Mouse (Mus musculus) spleen, adult 2 months (tissue): ENCODE data around the gene Lgmn. TPM values are rescaled to one million over a fixed set of nuclear protein-coding genes. Genes with fewer than 3 reads are reported as not detected.

Experiments
- DNase-seq, 2 experiments: peaks; one replicate each; pipeline versions ENCODE4 v3.0.0 to v3.0.0-alpha.2; 2012 to 2021; ENCODE audit warnings: low spot score in 2 of 2, low read depth in 1 of 2
- H3K27ac ChIP-seq: fragments of 200-500 bp; 2 replicates; pipeline ENCODE4 v1.5.1; 2012; ENCODE audit warnings: low read length, inconsistent platforms; ENCODE audit not compliant: insufficient read depth
- H3K27me3 ChIP-seq: fragments of 200-500 bp; 2 replicates; pipeline ENCODE4 v1.6.1; 2012; ENCODE audit warnings: mild to moderate bottlenecking, moderate library complexity, low read length, inconsistent platforms; ENCODE audit not compliant: control insufficient read depth, insufficient read depth
- H3K36me3 ChIP-seq: fragments of 200-500 bp; 2 replicates; pipeline ENCODE4 v1.6.1; 2012; ENCODE audit warnings: mild to moderate bottlenecking, low read length, inconsistent platforms; ENCODE audit not compliant: control insufficient read depth, insufficient read depth
- H3K4me1 ChIP-seq: fragments of 200-500 bp; 2 replicates; pipeline ENCODE4 v1.6.1; 2011; ENCODE audit warnings: inconsistent platforms; ENCODE audit not compliant: control insufficient read depth, insufficient read depth, insufficient read length
- H3K4me3 ChIP-seq: fragments of 200-500 bp; 2 replicates; pipeline ENCODE4 v1.5.1; 2011; ENCODE audit warnings: mild to moderate bottlenecking, inconsistent platforms; ENCODE audit not compliant: insufficient read depth, insufficient read length; ENCODE audit errors: extremely low read depth
- CTCF ChIP-seq: fragments of 200-500 bp; IDR thresholded peaks from 2 replicates; pipeline ENCODE4 v1.5.1; 2011; ENCODE audit warnings: mild to moderate bottlenecking, inconsistent platforms; ENCODE audit not compliant: insufficient read depth, insufficient read length, insufficient replicate concordance; ENCODE audit errors: extremely low read depth
- POLR2A ChIP-seq: fragments of 200-500 bp; IDR thresholded peaks from 2 replicates; pipeline ENCODE4 v1.6.1; 2011; ENCODE audit warnings: low read depth, low read length, inconsistent platforms
- WGBS: fragments of 180-500 bp; shearing (Covaris S2); methylation state at CpG from one replicate; pipeline ENCODE4 v1.1.7; 2018; 5-methylcytosine and 5-hydroxymethylcytosine counted together
- polyA plus RNA-seq: library from polyadenylated mRNA; depleted of rRNA; stranded (reverse); fragments of >200 nt; gene quantifications from 2 replicates; pipeline ENCODE4 v1.2.3, GENCODE M21; 2012

Lgmn gene
- polyA plus RNA-seq, 1 experiment, result 111 TPM

DNA sequence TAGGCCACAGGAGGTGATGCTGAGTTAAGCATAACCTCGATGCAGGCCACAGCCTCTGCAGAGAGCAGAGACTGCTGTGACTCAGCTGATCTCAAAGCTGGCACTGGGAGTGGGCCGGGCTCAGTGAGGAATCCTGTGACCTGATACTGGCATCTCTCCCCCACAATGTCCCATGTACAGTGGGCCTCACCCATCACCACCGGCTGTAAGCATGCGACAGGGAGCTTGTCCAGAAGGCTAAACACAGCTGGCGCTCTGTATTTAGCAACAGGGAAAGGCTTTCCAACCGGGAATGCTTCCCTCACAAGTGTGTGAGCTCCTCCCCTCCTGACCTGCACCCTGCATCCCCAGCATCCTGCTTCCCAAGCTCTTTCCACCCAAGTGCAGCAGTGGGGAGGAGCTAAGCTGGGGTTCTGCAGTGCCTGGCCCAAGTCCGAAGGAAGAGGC, 23.2 kb downstream of the Lgmn start:
- TF ChIP-seq CTCF (no peak), POLR2A (no peak)
- no peaks in the 10 kb centered on the region for H3K4me1 ChIP-seq
- no peak overlapping the region for H3K27ac ChIP-seq
- 78% methylated on average over 7 of the region's 7 CpGs for WGBS
- no peak overlapping the region for H3K4me3 ChIP-seq
- H3K36me3 ChIP-seq, result peaks cover 9% of the 10 kb centered on the region
- DNase-seq, result no peak
- H3K27me3 ChIP-seq, result no peaks in the 10 kb centered on the region

DNA sequence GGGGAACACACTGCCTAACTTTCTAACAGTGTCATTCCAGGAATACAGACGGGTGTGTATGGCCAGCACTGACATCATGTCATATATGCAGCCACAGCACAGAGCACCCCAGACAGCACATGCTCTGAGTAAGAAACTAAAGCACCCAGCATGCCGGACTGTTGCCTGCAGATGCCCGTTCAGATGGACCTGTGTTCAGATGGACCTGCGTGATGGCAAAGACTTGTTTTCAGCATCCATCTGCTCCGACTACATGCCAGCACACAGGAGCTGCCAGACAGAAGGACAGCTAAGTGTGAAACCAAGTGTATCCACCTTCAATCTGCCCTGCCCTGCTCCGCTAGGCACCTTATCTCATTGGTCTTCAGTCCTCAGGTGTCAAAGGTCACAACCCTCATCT, 24.9 kb downstream of the Lgmn start:
- Histone ChIP-seq H3K27ac (no peak overlapping the region), H3K4me3 (no peak overlapping the region), H3K36me3 (peaks cover 7% of the 10 kb centered on the region), H3K27me3 (no peaks in the 10 kb centered on the region), H3K4me1 (no peaks in the 10 kb centered on the region)
- WGBS, result 91% methylated on average over 6 of the region's 6 CpGs
- no peak for TF ChIP-seq CTCF
- TF ChIP-seq POLR2A, result no peak
- no peak for DNase-seq

DNA sequence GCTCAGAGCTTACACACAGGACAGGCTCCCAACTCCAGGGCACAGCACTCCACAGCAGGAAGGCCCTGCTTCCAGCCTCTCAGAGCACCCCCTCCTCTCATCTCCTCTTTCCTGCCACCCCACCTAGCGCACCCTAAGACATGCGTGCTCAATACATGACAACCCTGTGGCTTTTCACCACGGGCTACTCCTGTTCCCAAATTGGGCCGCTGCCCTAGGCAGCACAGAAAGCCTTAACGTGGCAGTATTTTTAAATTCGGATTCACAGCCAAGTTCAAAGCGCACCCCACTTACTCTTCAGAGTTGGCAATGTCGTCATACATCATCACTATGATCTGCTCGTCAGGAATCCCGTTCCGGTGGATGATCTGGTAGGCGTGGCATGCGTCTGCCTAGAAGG, 26.4 kb downstream of the Lgmn start:
- TF ChIP-seq POLR2A (no peak), CTCF (no peak)
- no peaks in the 10 kb centered on the region for H3K4me1 ChIP-seq
- peaks cover 7% of the 10 kb centered on the region for H3K36me3 ChIP-seq
- no peak for DNase-seq
- WGBS, result 96% methylated on average over 13 of the region's 13 CpGs
- no peak overlapping the region for H3K27ac ChIP-seq
- H3K27me3 ChIP-seq, result no peaks in the 10 kb centered on the region
- H3K4me3 ChIP-seq, result no peak overlapping the region

DNA sequence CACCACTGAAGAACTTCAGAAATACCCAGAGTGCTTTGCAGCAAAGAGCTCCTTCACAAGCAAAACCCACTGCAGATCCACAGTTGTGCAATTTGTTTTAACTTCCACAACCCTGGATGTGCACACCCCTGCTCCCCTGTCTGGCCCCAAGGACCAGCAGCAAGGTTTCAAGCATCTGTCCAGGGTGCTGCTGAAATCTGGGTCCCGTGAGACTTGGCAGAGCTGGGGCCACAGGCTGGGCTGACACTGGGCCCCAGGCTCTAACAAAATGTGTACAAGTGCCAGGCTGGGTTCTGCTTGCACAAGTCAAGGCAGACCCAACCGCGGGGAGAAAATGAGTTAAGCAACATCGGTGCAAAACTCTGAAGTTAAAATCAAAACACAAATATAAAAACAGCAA, 41.0 kb downstream of the Lgmn start:
- H3K4me3 ChIP-seq, result no peak overlapping the region
- DNase-seq, result no peak
- TF ChIP-seq POLR2A, result no peak
- TF ChIP-seq CTCF, result no peak
- H3K27me3 ChIP-seq, result no peaks in the 10 kb centered on the region
- no peaks in the 10 kb centered on the region for H3K4me1 ChIP-seq
- 92% methylated on average over 4 of the region's 4 CpGs for whole genome bisulfite sequencing
- H3K27ac ChIP-seq, result no peak overlapping the region
- peaks cover 43% of the 10 kb centered on the region for H3K36me3 ChIP-seq

DNA sequence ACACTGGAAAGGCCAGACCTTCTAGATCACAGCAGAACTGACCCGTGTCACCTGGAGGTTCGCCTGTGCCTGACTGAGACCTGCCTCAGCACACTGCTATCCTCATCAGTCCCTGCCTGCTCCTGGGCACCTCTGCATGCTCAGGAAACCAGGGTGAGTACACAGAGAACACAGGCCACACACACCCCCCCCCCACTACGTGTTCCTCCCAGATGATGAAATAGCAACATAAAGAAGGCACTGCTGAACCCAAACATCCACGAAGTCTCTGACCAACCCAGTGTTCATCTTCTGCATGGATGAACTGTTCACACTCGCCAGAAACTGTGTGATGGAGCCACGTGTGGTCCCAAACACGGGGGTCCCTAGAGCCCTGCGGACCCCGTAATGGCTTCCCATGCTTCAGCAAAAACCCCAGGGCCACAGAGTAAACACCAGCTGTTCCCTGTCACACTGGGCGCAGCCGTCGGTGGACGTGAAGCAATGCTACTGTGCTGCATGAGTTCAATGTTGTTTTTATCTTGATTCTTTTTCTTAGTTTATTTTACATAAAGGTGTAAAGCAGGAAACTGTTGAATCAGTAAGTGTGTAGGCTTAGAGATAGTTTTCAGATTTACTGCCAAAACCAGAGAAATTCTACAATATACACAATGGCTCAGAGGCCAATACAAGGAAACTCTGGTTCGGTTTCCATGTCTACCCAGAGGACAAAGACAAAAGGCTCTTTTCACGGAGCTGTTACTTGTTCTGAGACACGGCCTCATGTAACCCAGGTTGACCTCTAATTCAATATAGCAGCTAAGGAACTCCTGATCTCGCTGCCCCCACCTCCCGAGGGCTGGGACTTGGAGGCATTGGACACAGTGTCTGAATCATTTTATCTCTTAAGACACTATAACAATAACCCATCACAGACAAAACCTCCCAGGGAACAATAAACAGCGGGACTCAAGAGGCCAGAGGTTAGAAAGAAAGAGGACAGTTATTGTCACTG, 43.3 kb downstream of the Lgmn start:
- H3K36me3 ChIP-seq, result peaks cover 35% of the 10 kb centered on the region
- H3K27me3 ChIP-seq, result no peaks in the 10 kb centered on the region

DNA sequence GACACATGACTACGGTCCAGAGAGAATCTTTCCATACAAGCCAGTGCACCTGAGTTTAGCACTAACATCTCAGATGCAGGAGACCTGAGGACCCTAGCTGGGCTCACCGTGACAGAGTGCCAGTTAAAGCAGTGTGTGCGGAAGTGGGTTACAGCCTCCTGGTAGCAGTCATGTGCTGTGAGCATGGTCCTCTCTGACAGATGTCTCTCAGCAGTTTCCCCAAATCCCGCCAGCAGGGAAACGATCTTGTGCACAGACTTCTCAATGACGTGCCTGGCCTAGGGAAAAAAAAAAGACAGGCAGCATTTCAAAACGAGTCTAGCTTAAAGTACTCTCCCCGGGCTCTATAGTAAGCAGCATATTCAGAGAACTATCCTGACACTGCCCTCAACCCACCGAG, 44.1 kb downstream of the Lgmn start:
- Histone ChIP-seq H3K27ac (no peak overlapping the region), H3K4me1 (no peaks in the 10 kb centered on the region), H3K4me3 (no peak overlapping the region), H3K36me3 (peaks cover 35% of the 10 kb centered on the region), H3K27me3 (no peaks in the 10 kb centered on the region)
- 74% methylated on average over 9 of the region's 9 CpGs for WGBS
- no peak for TF ChIP-seq CTCF
- no peak for TF ChIP-seq POLR2A
- DNase-seq, result no peak

More for the DNA sequence above, 43.3 kb downstream of the Lgmn start:
- Histone ChIP-seq H3K4me3 (no peak overlapping the region), H3K4me1 (no peaks in the 10 kb centered on the region), H3K27ac (no peak overlapping the region)
- 82% methylated on average over 19 of the region's 19 CpGs for WGBS
- TF ChIP-seq POLR2A (no peak), CTCF (no peak)
- DNase-seq, result no peak

DNA sequence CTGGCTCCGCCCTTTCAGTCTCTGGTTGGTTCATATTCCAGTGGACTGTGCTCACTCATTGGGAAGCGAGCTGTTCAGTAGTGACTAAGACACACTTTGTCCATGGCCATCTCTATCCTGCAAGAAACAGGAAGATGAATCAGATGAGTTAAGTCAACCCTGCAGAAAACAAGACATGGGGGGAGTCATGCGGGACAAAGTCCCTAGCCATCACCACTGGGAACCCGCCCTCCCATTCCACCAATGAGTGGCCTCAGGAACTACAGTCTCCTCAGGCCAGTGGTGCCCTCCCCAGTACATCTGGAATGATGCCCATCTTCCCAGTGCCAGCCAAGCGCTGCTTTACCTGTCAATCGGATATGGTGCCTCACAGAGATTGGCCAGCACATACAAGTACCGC, 45.1 kb downstream of the Lgmn start:
- 92% methylated on average over 7 of the region's 7 CpGs for WGBS
- Histone ChIP-seq H3K4me3 (no peak overlapping the region), H3K27me3 (no peaks in the 10 kb centered on the region), H3K36me3 (peaks cover 40% of the 10 kb centered on the region), H3K27ac (no peak overlapping the region), H3K4me1 (no peaks in the 10 kb centered on the region)
- TF ChIP-seq POLR2A (no peak), CTCF (no peak)
- no peak for DNase-seq
